Mouse (Mus musculus) megakaryocyte, embryonic 14.5 days (primary cell): Measurements from ENCODE around the gene Serhl.

Experiments
- FLI1 ChIP-seq: IDR thresholded peaks from 2 replicates; pipeline ENCODE4 v1.6.1; 2012; ENCODE audit warnings: low read length, inconsistent platforms, mixed read lengths
- GATA1 ChIP-seq: IDR thresholded peaks from 3 replicates; pipeline ENCODE4 v1.6.1; 2012; ENCODE audit warnings: mixed read lengths, low read length, inconsistent platforms, borderline replicate concordance

GRCm38 (mm10) chr15:83046308-83046707 lies 43.0 kb upstream of the Serhl start:
- TF ChIP-seq GATA1 (no peak), FLI1 (no peak)
